Mouse (Mus musculus) left cerebral cortex, postnatal 14 days (tissue): ENCODE data around the gene 1110051M20Rik. TPM values are rescaled to one million over a fixed set of nuclear protein-coding genes. Genes with fewer than 3 reads are reported as not detected.

Experiments
- DNase-seq, 2 experiments: peaks; one replicate each; pipeline ENCODE4 v3.0.0; 2021 to 2022; ENCODE audit warnings: low spot score in 2 of 2, mixed read lengths in 1 of 2
- intact Hi-C: fragments of 180-260 bp; cut with DNase I; formaldehyde crosslinking; loops from one replicate; pipeline ENCODE4 v1.15.1; 2025
- total RNA-seq, 2 experiments: library from RNA; stranded (reverse); gene quantifications; 2 replicates each; pipeline ENCODE4 v1.2.3; 2021

Gene 1110051M20Rik
- total RNA-seq, 2 experiments from 2014 or later, result 84.7 to 89.4 TPM

GRCm38 (mm10) chr2:91430600-91430919 lies 13.9 kb downstream of the 1110051M20Rik start:
- intact Hi-C loops, result no loop called here
- no peak for DNase-seq

- DNase-seq, result no peak
- intact Hi-C loops, result no loop called here
Observed at GRCm38 (mm10) chr2:91429915-91430599, 14.4 kb downstream of the 1110051M20Rik start.

GRCm38 (mm10) chr2:91429146-91429545 lies 15.4 kb downstream of the 1110051M20Rik start:
- no peak for DNase-seq
- intact Hi-C loops, result no loop called here

- no peak for DNase-seq
- intact Hi-C loops, result no loop called here
Observed at GRCm38 (mm10) chr2:91426321-91426720, 18.2 kb downstream of the 1110051M20Rik start.

- intact Hi-C loops, result no loop called here
- no peak for DNase-seq
Observed at GRCm38 (mm10) chr2:91424061-91424720, 20.3 kb downstream of the 1110051M20Rik start.

- intact Hi-C loops, result no loop called here
Observed at GRCm38 (mm10) chr2:91421641-91422040, 22.9 kb downstream of the 1110051M20Rik start.

GRCm38 (mm10) chr2:91413811-91414210 lies 30.7 kb downstream of the 1110051M20Rik start:
- no peak for DNase-seq
- intact Hi-C loops, result no loop called here

More at GRCm38 (mm10) chr2:91421641-91422040, 22.9 kb downstream of the 1110051M20Rik start:
- no peak for DNase-seq

GRCm38 (mm10) chr2:91412361-91412760 lies 32.1 kb downstream of the 1110051M20Rik start:
- DNase-seq, result no peak
- intact Hi-C loops, result no loop called here

- intact Hi-C loops, result no loop called here
- no peak for DNase-seq
Observed at GRCm38 (mm10) chr2:91411473-91411872, 33.0 kb downstream of the 1110051M20Rik start.

GRCm38 (mm10) chr2:91408031-91408430 lies 36.5 kb downstream of the 1110051M20Rik start:
- no peak for DNase-seq
- intact Hi-C loops, result no loop called here

GRCm38 (mm10) chr2:91405071-91405470 lies 39.4 kb downstream of the 1110051M20Rik start:
- DNase-seq, result no peak

GRCm38 (mm10) chr2:91399727-91400126 lies 44.8 kb downstream of the 1110051M20Rik start:
- no peak for DNase-seq
- intact Hi-C loops, result no loop called here

More at GRCm38 (mm10) chr2:91405071-91405470, 39.4 kb downstream of the 1110051M20Rik start:
- intact Hi-C loops, result no loop called here

- DNase-seq, result no peak
- intact Hi-C loops, result no loop called here
Observed at GRCm38 (mm10) chr2:91399168-91399567, 45.3 kb downstream of the 1110051M20Rik start.

GRCm38 (mm10) chr2:91394078-91394477 lies 50.4 kb downstream of the 1110051M20Rik start:
- intact Hi-C loops, result no loop called here
- no peak for DNase-seq

GRCm38 (mm10) chr2:91388738-91389137 lies 55.8 kb downstream of the 1110051M20Rik start:
- DNase-seq, result no peak
- intact Hi-C loops, result no loop called here

- no peak for DNase-seq
- intact Hi-C loops, result no loop called here
Observed at GRCm38 (mm10) chr2:91388281-91388680, 56.2 kb downstream of the 1110051M20Rik start.

GRCm38 (mm10) chr2:91387287-91387958 lies 57.1 kb downstream of the 1110051M20Rik start:
- DNase-seq, result no peak
- intact Hi-C loops, result no loop called here

- intact Hi-C loops, result no loop called here
- DNase-seq, result no peak
Observed at GRCm38 (mm10) chr2:91386547-91387286, 57.8 kb downstream of the 1110051M20Rik start.

GRCm38 (mm10) chr2:91383294-91383693 lies 61.2 kb downstream of the 1110051M20Rik start:
- DNase-seq, result no peak
- intact Hi-C loops, result no loop called here

GRCm38 (mm10) chr2:91377038-91377437 lies 67.5 kb downstream of the 1110051M20Rik start:
- no peak for DNase-seq
- intact Hi-C loops, result no loop called here
